Mouse (Mus musculus) ES-Bruce4 (cell line): ENCODE results near the gene Raver2.

Experiments
- EP300 ChIP-seq: IDR thresholded peaks from 2 replicates; pipeline ENCODE4 v1.6.1; 2011; ENCODE audit warnings: low read depth, low read length; ENCODE audit not compliant: insufficient read depth
- POLR2A ChIP-seq: IDR thresholded peaks from one replicate; pipeline ENCODE4 v1.8.1; 2011; ENCODE audit warnings: low read length; ENCODE audit not compliant: insufficient read depth

DNA sequence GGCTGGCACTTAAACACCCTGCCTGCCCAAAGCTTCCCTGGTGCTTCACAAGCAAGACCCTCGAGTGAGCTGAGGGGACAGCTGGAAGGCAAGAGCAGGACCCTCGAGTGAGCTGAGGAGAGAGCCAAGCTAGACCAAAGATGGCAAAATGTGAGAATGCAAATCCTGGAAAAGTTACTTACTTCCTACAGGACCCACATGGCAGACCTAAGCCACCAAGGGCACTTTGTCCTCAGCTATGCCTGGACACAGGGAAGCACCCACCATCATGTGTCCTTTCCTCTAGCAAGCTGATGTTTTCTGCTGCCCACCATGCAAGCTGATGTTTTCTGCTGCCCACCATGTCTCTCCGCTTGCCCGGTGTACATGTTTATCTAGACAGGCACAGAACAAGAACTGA is 48.2 kb upstream of the Raver2 start, which contains the start of gene Gm10577:
- TF ChIP-seq POLR2A (no peak), EP300 (no peak)
